Mouse (Mus musculus) neural tube, embryonic 15.5 days (tissue): ENCODE data around the gene Nos3. TPM values are rescaled to one million over a fixed set of nuclear protein-coding genes. Genes with fewer than 3 reads are reported as not detected.
"Not testable (repeated sequence)": the region's sequence is repeated elsewhere in the genome, so short reads cannot be mapped to it uniquely, and the experiment has no call there.

Source experiments
- ATAC-seq: fragments of 200-750 bp; cut with Nextera tagmentation; 2 replicates; pipeline ENCODE4 v1.8.0; 2017; ENCODE audit warnings: mild to moderate bottlenecking, moderate TSS enrichment, moderate library complexity; ENCODE audit not compliant: low FRiP score
- H3K27ac ChIP-seq: fragments of 300-500 bp; sonication (generic); replicated peaks from 2 replicates; pipeline ENCODE4 v1.5.1; 2015; ENCODE audit warnings: mild to moderate bottlenecking, inconsistent platforms
- H3K27me3 ChIP-seq: fragments of 300-500 bp; sonication (generic); replicated peaks from 2 replicates; pipeline ENCODE4 v1.6.1; 2015; ENCODE audit warnings: inconsistent platforms
- H3K36me3 ChIP-seq: fragments of 300-500 bp; sonication (generic); 2 replicates; pipeline ENCODE4 v1.6.1; 2015; ENCODE audit warnings: inconsistent platforms
- H3K4me1 ChIP-seq: fragments of 300-500 bp; sonication (generic); 2 replicates; pipeline ENCODE4 v1.6.1; 2015; ENCODE audit warnings: inconsistent platforms
- H3K4me2 ChIP-seq: fragments of 300-500 bp; sonication (generic); 2 replicates; pipeline ENCODE4 v1.6.1; 2015; ENCODE audit warnings: inconsistent platforms, mild to moderate bottlenecking, moderate library complexity
- H3K4me3 ChIP-seq: fragments of 300-500 bp; sonication (generic); replicated peaks from 2 replicates; pipeline ENCODE4 v1.5.1; 2015; ENCODE audit warnings: mild to moderate bottlenecking, inconsistent platforms
- H3K9ac ChIP-seq: fragments of 300-500 bp; sonication (generic); replicated peaks from 2 replicates; pipeline ENCODE4 v1.6.1; 2015; ENCODE audit warnings: mild to moderate bottlenecking, inconsistent platforms
- H3K9me3 ChIP-seq: fragments of 300-500 bp; sonication (generic); replicated peaks from 2 replicates; pipeline ENCODE4 v1.6.1; 2016; ENCODE audit warnings: inconsistent platforms
- WGBS: fragments of 180-500 bp; shearing (Covaris S2); methylation state at CpG from one replicate; pipeline ENCODE4 v1.1.7; 2015; ENCODE audit warnings: mixed read lengths; 5-methylcytosine and 5-hydroxymethylcytosine counted together
- polyA plus RNA-seq: library from polyadenylated mRNA; unstranded; fragments of >200 nt; fragmentation: Nextera tagmentation; extraction: Ambion mirVana; gene quantifications from 2 replicates; pipeline ENCODE4 v1.2.1, GENCODE M21; 2015

The Nos3 gene
- polyA plus RNA-seq, 1 experiment from 2014 or later, result 9.3 TPM

GRCm38 (mm10) chr5:24389658-24390020, 25.0 kb downstream of the Nos3 start:
- no peak for ATAC-seq
- Histone ChIP-seq H3K36me3 (no peaks in the 10 kb centered on the region), H3K9me3 (no peaks in the 10 kb centered on the region), H3K27me3 (peaks cover 22% of the 10 kb centered on the region; the same call in 1 of the 2 replicates), H3K4me3 (no peak overlapping the region), H3K9ac (no peak overlapping the region), H3K27ac (no peak overlapping the region), H3K4me2 (no peak overlapping the region), H3K4me1 (peaks cover 30% of the 10 kb centered on the region)
- 74% methylated on average over 4 of the region's 4 CpGs for WGBS

GRCm38 (mm10) chr5:24391864-24392263, 27.3 kb downstream of the Nos3 start, which contains the start of gene Atg9b:
TSS of gene Atg9b (minus strand) at chr5:24392143.
- Histone ChIP-seq H3K36me3 (no peaks in the 10 kb centered on the region), H3K27me3 (peaks cover 9% of the 10 kb centered on the region; the same call in 1 of the 2 replicates), H3K27ac (no peak within 1 kb of the TSS), H3K4me3 (no peak within 1 kb of the TSS), H3K4me2 (no peak within 1 kb of the TSS), H3K9ac (no peak within 1 kb of the TSS), H3K9me3 (no peaks in the 10 kb centered on the region), H3K4me1 (peaks cover 38% of the 10 kb centered on the region)
- WGBS, result 92% methylated on average over 7 of the region's 7 CpGs
- ATAC-seq, result no peak

GRCm38 (mm10) chr5:24392724-24393123, 28.1 kb downstream of the Nos3 start:
- Histone ChIP-seq H3K27ac (no peak overlapping the region), H3K9ac (no peak overlapping the region), H3K36me3 (no peaks in the 10 kb centered on the region), H3K4me1 (peaks cover 29% of the 10 kb centered on the region), H3K4me3 (no peak overlapping the region), H3K27me3 (peaks cover 7% of the 10 kb centered on the region; the same call in 1 of the 2 replicates), H3K9me3 (no peaks in the 10 kb centered on the region), H3K4me2 (no peak overlapping the region)
- no peak for ATAC-seq
- WGBS, result 79% methylated on average over 7 of the region's 7 CpGs

GRCm38 (mm10) chr5:24393392-24393997, 28.9 kb downstream of the Nos3 start, which contains the start of gene Abcb8:
TSS of gene Abcb8 (plus strand) at chr5:24393663.
- 17% methylated on average over 7 of the region's 7 CpGs for WGBS
- no peak for ATAC-seq
- H3K4me3 ChIP-seq, result peak within 1 kb of the TSS; percentile 62
- no peaks in the 10 kb centered on the region for H3K36me3 ChIP-seq
- no peaks in the 10 kb centered on the region for H3K9me3 ChIP-seq
- H3K4me1 ChIP-seq, result peaks cover 22% of the 10 kb centered on the region
- H3K9ac ChIP-seq, result peak within 1 kb of the TSS; percentile 60
- H3K4me2 ChIP-seq, result peak within 1 kb of the TSS; percentile 60
- peak within 1 kb of the TSS; percentile 95 for H3K27ac ChIP-seq
- peaks cover 3% of the 10 kb centered on the region; the same call in 1 of the 2 replicates for H3K27me3 ChIP-seq

GRCm38 (mm10) chr5:24394165-24394894, 29.7 kb downstream of the Nos3 start:
- peak; percentile 96 for ATAC-seq
- peak overlapping the region; percentile 60 for H3K4me2 ChIP-seq
- H3K9ac ChIP-seq, result peak overlapping the region; percentile 60
- under 1% methylated on average over 36 of the region's 36 CpGs for WGBS
- no peaks in the 10 kb centered on the region for H3K27me3 ChIP-seq
- no peaks in the 10 kb centered on the region for H3K9me3 ChIP-seq
- H3K27ac ChIP-seq, result peak overlapping the region; percentile 95
- H3K36me3 ChIP-seq, result no peaks in the 10 kb centered on the region
- H3K4me3 ChIP-seq, result peak overlapping the region; percentile 62
- peaks cover 18% of the 10 kb centered on the region for H3K4me1 ChIP-seq

DNA sequence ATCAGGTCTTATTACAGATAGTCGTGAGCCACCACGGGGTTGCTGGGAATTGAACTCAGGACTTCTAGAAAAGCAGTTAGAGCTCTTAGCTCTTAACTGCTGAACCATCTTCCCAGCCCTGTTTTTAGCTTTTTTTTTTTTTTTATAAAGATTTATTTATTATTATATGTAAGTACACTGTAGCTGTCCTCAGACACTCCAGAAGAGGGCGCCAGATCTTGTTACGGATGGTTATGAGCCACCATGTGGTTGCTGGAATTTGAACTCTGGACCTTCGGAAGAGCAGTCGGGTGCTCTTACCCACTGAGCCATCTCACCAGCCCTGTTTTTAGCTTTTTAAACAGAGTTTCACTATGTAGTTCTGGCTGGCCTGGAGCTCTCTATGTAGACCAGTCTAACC, 31.6 kb downstream of the Nos3 start:
- ATAC-seq, H3K27ac ChIP-seq, H3K4me2 ChIP-seq, H3K9ac ChIP-seq, H3K4me3 ChIP-seq, H3K9me3 ChIP-seq, H3K27me3 ChIP-seq, H3K36me3 ChIP-seq: not testable (repeated sequence)
- peaks cover 18% of the 10 kb centered on the region for H3K4me1 ChIP-seq
- WGBS, result 92% methylated on average over 6 of the region's 6 CpGs

- H3K9ac ChIP-seq, result no peak overlapping the region
- 91% methylated on average over 10 of the region's 10 CpGs for WGBS
- no peak for ATAC-seq
- no peak overlapping the region for H3K4me2 ChIP-seq
- no peak overlapping the region for H3K27ac ChIP-seq
- H3K4me3 ChIP-seq, result no peak overlapping the region
- H3K4me1 ChIP-seq, result peaks cover 15% of the 10 kb centered on the region
- no peaks in the 10 kb centered on the region for H3K9me3 ChIP-seq
- H3K27me3 ChIP-seq, result no peaks in the 10 kb centered on the region
- peaks cover 14% of the 10 kb centered on the region for H3K36me3 ChIP-seq
Observed at GRCm38 (mm10) chr5:24399686-24400085, 35.1 kb downstream of the Nos3 start.

- ATAC-seq, result no peak
- Histone ChIP-seq H3K27ac (no peak overlapping the region), H3K9me3 (no peaks in the 10 kb centered on the region), H3K4me3 (no peak overlapping the region), H3K9ac (no peak overlapping the region), H3K27me3 (no peaks in the 10 kb centered on the region), H3K4me2 (no peak overlapping the region), H3K4me1 (peaks cover 8% of the 10 kb centered on the region), H3K36me3 (peaks cover 18% of the 10 kb centered on the region)
- WGBS, result 90% methylated on average over 11 of the region's 11 CpGs
Observed at GRCm38 (mm10) chr5:24400362-24400761, 35.8 kb downstream of the Nos3 start.

DNA sequence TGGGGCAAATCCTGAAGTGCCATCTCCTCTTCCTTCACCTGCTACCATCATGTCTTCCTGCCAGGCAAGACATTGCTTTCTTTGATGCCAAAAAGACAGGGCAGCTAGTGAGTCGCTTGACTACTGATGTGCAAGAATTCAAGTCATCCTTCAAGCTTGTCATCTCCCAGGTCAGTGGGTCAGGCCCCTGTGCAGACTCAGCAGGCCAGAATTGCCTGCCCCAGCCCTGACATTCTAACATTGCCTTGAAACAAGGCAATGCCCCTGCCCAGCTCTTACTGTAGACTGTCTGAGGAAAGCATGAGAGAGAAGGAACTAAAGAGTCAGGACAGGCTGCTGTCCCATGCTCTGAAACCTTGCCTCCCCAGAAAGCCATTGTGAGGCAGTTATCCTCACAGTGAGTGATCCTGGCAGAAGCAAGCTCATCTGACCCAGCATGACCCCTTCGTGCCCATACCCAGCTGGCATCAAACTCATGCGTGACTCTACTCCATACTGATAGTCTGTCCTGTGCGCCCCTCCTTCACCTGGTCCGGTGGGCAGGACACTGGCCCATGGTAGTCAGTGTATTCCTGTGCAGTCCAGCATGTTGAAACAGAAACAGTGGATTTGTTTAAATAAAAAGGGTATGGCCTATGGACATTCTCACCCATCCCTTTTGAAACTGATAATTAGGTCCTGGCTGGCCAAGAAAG, 36.4 kb downstream of the Nos3 start:
- Histone ChIP-seq H3K4me3 (no peak overlapping the region), H3K36me3 (peaks cover 23% of the 10 kb centered on the region), H3K9me3 (no peaks in the 10 kb centered on the region), H3K4me1 (peaks cover 6% of the 10 kb centered on the region; the same call in 1 of the 2 replicates), H3K27me3 (no peaks in the 10 kb centered on the region), H3K4me2 (no peak overlapping the region), H3K27ac (no peak overlapping the region), H3K9ac (no peak overlapping the region)
- ATAC-seq, result no peak
- 95% methylated on average over 5 of the region's 5 CpGs for WGBS

DNA sequence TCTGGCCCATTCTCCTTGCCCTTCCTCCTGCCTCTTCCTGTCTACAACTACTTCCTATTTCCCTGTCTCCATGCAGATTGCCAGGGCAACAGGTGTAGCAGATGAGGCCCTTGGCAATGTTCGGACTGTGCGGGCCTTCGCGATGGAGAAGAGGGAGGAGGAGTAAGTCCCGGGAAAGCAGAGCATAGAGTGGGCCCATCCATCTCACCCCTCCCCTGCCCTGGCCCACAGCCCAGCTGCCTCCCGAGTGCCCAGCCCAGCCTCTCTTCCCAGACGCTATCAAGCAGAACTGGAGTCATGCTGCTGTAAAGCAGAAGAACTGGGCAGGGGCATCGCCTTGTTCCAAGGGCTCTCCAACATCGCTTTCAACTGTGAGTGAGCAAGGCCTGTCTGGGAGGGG, 37.4 kb downstream of the Nos3 start:
- H3K4me3 ChIP-seq, result no peak overlapping the region
- H3K4me1 ChIP-seq, result peaks cover 6% of the 10 kb centered on the region; the same call in 1 of the 2 replicates
- no peak overlapping the region for H3K4me2 ChIP-seq
- peaks cover 31% of the 10 kb centered on the region for H3K36me3 ChIP-seq
- WGBS, result 49% methylated on average over 9 of the region's 9 CpGs
- no peak overlapping the region for H3K9ac ChIP-seq
- no peak overlapping the region for H3K27ac ChIP-seq
- H3K9me3 ChIP-seq, result no peaks in the 10 kb centered on the region
- no peaks in the 10 kb centered on the region for H3K27me3 ChIP-seq
- 0 out of 2 replicates have a peak, but pooled peaks have one; percentile 37 for ATAC-seq

- H3K9ac ChIP-seq, result no peak overlapping the region
- H3K4me1 ChIP-seq, result peaks cover 6% of the 10 kb centered on the region; the same call in 1 of the 2 replicates
- H3K27ac ChIP-seq, result no peak overlapping the region
- H3K27me3 ChIP-seq, result no peaks in the 10 kb centered on the region
- no peak for ATAC-seq
- H3K36me3 ChIP-seq, result peaks cover 38% of the 10 kb centered on the region
- 79% methylated on average over 6 of the region's 6 CpGs for WGBS
- no peak overlapping the region for H3K4me2 ChIP-seq
- no peaks in the 10 kb centered on the region for H3K9me3 ChIP-seq
- no peak overlapping the region for H3K4me3 ChIP-seq
Observed at GRCm38 (mm10) chr5:24404594-24405360, 40.2 kb downstream of the Nos3 start.
